9 mouse cellular contexts compared by ENCODE assay signal in the genomic region with DNA sequence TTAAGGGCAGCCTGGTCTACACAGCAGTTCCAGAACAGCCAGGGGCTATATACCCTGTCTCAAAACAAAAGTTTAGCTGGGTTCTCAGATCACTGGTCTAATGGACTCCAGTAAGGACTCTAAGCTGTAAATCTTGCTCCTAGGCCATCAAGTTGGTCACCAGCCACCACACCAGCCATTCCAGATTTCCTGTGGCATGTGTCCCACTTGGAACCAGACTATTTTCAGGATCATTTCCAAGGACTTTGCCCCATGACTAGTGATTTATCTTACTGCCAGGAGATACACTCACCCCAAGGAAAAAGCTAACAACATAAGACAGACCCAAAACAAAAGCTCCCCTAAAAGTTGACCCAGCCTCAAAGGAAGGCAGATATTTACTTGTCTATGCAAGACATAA. TPM values are rescaled to one million over a fixed set of nuclear protein-coding genes. Genes with fewer than 3 reads are reported as not detected.
DNase-seq lines count a peak whose midpoint lies in the region; ATAC-seq lines count a peak whose summit lies in the region.
"Had no signal": no experiment of that assay in that cellular context is flagged by ENCODE, and none has a peak within 500 bp of the region (broad histone marks: within the 10 kb centered on the region; RNA-seq: fewer than 3 reads in every experiment).

No protein-coding gene starts in this region.

- H3K27me3 ChIP-seq in heart, embryonic 12.5 days (replicated peaks): no peaks in the 10 kb centered on the region
- no peaks in the 10 kb centered on the region for H3K27me3 ChIP-seq in liver, embryonic 11.5 days (replicated peaks; ENCODE audit: control insufficient read depth, insufficient read depth, low read length)
- no peaks in the 10 kb centered on the region for H3K27me3 ChIP-seq in forebrain, embryonic 13.5 days
- H3K27me3 ChIP-seq: limb, embryonic 12.5 days had no signal

- H3K9ac ChIP-seq in heart, embryonic 12.5 days: no peak overlapping the region
- H3K9ac ChIP-seq in liver, embryonic 11.5 days (ENCODE audit: low read depth, low read length): no peak overlapping the region
- no peak overlapping the region for H3K9ac ChIP-seq in forebrain, embryonic 13.5 days
- H3K9ac ChIP-seq: limb, embryonic 12.5 days had no signal

- H3K27ac ChIP-seq in heart, embryonic 12.5 days (ENCODE audit: poor library complexity, severe bottlenecking): no peak overlapping the region
- H3K27ac ChIP-seq in liver, embryonic 11.5 days (ENCODE audit: low read depth, low read length): no peak overlapping the region
- H3K27ac ChIP-seq in forebrain, embryonic 13.5 days: no peak overlapping the region

- no peaks in the 10 kb centered on the region for H3K9me3 ChIP-seq in heart, embryonic 12.5 days (replicated peaks)
- no peaks in the 10 kb centered on the region for H3K9me3 ChIP-seq in liver, embryonic 11.5 days (ENCODE audit: control insufficient read depth, low read length)
- no peaks in the 10 kb centered on the region for H3K9me3 ChIP-seq in forebrain, embryonic 13.5 days (replicated peaks)
- H3K9me3 ChIP-seq: limb, embryonic 12.5 days had no signal

- ATAC-seq in heart, embryonic 12.5 days (ENCODE audit: insufficient number of reproducible peaks, low FRiP score): no peak
- ATAC-seq in liver, embryonic 11.5 days (replicated peaks; ENCODE audit: low FRiP score): no peak
- no peak for ATAC-seq in forebrain, embryonic 13.5 days

- peak; percentile 60 for DNase-seq in heart, adult 8-10 months (ENCODE audit: low spot score)
- peak; percentile 81 for DNase-seq in adrenal gland, postnatal 14 days
- DNase-seq in gastrocnemius, postnatal 14 days: peak; percentile 30
- no peak for DNase-seq in liver, embryonic 11.5 days (ENCODE audit: low spot score)
- no peak for DNase-seq in ovary, postnatal 36 days (ENCODE audit: low spot score)
- no peak for DNase-seq in spleen, adult 12 weeks (ENCODE audit: low spot score)

- H3K36me3 ChIP-seq in heart, embryonic 12.5 days: peaks cover 22% of the 10 kb centered on the region
- H3K36me3 ChIP-seq in liver, embryonic 11.5 days (ENCODE audit: control insufficient read depth, insufficient read depth, low read length): peaks cover 11% of the 10 kb centered on the region; the same call in 1 of the 2 replicates
- peaks cover 19% of the 10 kb centered on the region for H3K36me3 ChIP-seq in forebrain, embryonic 13.5 days (ENCODE audit: poor library complexity, severe bottlenecking)

- no peak overlapping the region for H3K4me2 ChIP-seq in heart, embryonic 12.5 days
- H3K4me2 ChIP-seq in liver, embryonic 11.5 days: peak overlapping the region; percentile 83
- H3K4me2 ChIP-seq in forebrain, embryonic 13.5 days: no peak overlapping the region

- H3K4me1 ChIP-seq in heart, embryonic 12.5 days (replicated peaks): peaks cover 18% of the 10 kb centered on the region
- H3K4me1 ChIP-seq in liver, embryonic 11.5 days (replicated peaks; ENCODE audit: control insufficient read depth, insufficient read depth, low read length): peaks cover 29% of the 10 kb centered on the region
- H3K4me1 ChIP-seq in forebrain, embryonic 13.5 days: peaks cover 12% of the 10 kb centered on the region

- intact Hi-C loops in gastrocnemius, postnatal 14 days (cut with DNase I; ENCODE audit: low total_unique reads): no loop called here

- H3K4me3 ChIP-seq in heart, embryonic 12.5 days: no peak overlapping the region
- H3K4me3 ChIP-seq in liver, embryonic 11.5 days (ENCODE audit: low read depth, low read length): no peak overlapping the region
- no peak overlapping the region for H3K4me3 ChIP-seq in forebrain, embryonic 13.5 days

RNA-seq across cellular contexts. Expression of gene Vps13d, which starts 2.1 kb away (rescaled TPM):
- 10 to 100 TPM; 76.7 to 88.3 (median 79.4) TPM for total RNA-seq in heart, adult 8-10 months (2022)
- polyA plus RNA-seq in heart, embryonic 12.5 days (2016; fragmentation: Nextera tagmentation; extraction: Ambion mirVana): 7.6 and 9.5 TPM in 2 replicates
- total RNA-seq in adrenal gland, postnatal 14 days (2021): 47.6 and 52.2 TPM in 2 replicates
- total RNA-seq in gastrocnemius, postnatal 14 days (2021): 10 to 100 TPM; 22.7 to 25.9 TPM
- 7.4 and 11.7 TPM in 2 replicates for polyA plus RNA-seq in liver, embryonic 11.5 days (2014; fragmentation: Nextera tagmentation; extraction: Ambion mirVana)
- polyA plus RNA-seq in forebrain, embryonic 13.5 days (2015; fragmentation: Nextera tagmentation; extraction: Ambion mirVana): 7.7 and 7.8 TPM in 2 replicates

RNA-seq across cellular contexts. Expression of gene Tnfrsf1b, which starts 54.0 kb away (rescaled TPM):
- total RNA-seq in heart, adult 8-10 months (2022): 1 to 10 TPM; 4.6 to 7.7 (median 5.3) TPM
- polyA plus RNA-seq in heart, embryonic 12.5 days (2016; fragmentation: Nextera tagmentation; extraction: Ambion mirVana): 3.8 and 4.1 TPM in 2 replicates
- 6.3 and 9.0 TPM in 2 replicates for total RNA-seq in adrenal gland, postnatal 14 days (2021)
- 1 to 10 TPM; 2.9 to 4.0 TPM for total RNA-seq in gastrocnemius, postnatal 14 days (2021)
- polyA plus RNA-seq in liver, embryonic 11.5 days (2014; fragmentation: Nextera tagmentation; extraction: Ambion mirVana): 5.7 and 6.5 TPM in 2 replicates
- polyA plus RNA-seq in forebrain, embryonic 13.5 days (2015; fragmentation: Nextera tagmentation; extraction: Ambion mirVana): 1.6 and 1.8 TPM in 2 replicates

Comparison
In these comparisons a context has a peak if more than half of its experiments do, and no peak if none do; other contexts are left out.
1. DNase-seq: peak in heart, adult 8-10 months (single experiment), adrenal gland, postnatal 14 days (single experiment) and gastrocnemius, postnatal 14 days (single experiment); none in liver, embryonic 11.5 days (single experiment), ovary, postnatal 36 days (single experiment) and spleen, adult 12 weeks (single experiment).